Mouse (Mus musculus) hindbrain, embryonic 11.5 days (tissue): ENCODE results near the gene Slc6a15. TPM values are rescaled to one million over a fixed set of nuclear protein-coding genes. Genes with fewer than 3 reads are reported as not detected.
A peak's percentile ranks its signal among the peaks of the same experiment; 100 is the strongest.

ENCODE experiments used
- ATAC-seq: fragments of 200-750 bp; cut with Nextera tagmentation; 2 replicates; pipeline ENCODE4 v1.8.0; 2017; ENCODE audit warnings: mild to moderate bottlenecking, moderate TSS enrichment, moderate library complexity; ENCODE audit not compliant: low FRiP score
- DNase-seq: peaks from one replicate; pipeline ENCODE4 v3.0.0-alpha.2; 2015; ENCODE audit warnings: low spot score
- H3K27ac ChIP-seq: fragments of 300-500 bp; sonication (generic); 2 replicates; pipeline ENCODE4 v1.5.1; 2014; ENCODE audit warnings: mild to moderate bottlenecking, low read depth, low read length
- H3K27me3 ChIP-seq: fragments of 300-500 bp; sonication (generic); 2 replicates; pipeline ENCODE4 v1.6.1; 2014; ENCODE audit warnings: mild to moderate bottlenecking, low read length, moderate library complexity, mixed read lengths; ENCODE audit not compliant: control insufficient read depth, insufficient read depth
- H3K36me3 ChIP-seq: fragments of 300-500 bp; sonication (generic); 2 replicates; pipeline ENCODE4 v1.6.1; 2014; ENCODE audit warnings: mild to moderate bottlenecking, low read length, moderate library complexity, mixed read lengths; ENCODE audit not compliant: control insufficient read depth, insufficient read depth
- H3K4me1 ChIP-seq: fragments of 300-500 bp; sonication (generic); replicated peaks from 2 replicates; pipeline ENCODE4 v1.6.1; 2014; ENCODE audit warnings: low read length, mixed read lengths; ENCODE audit not compliant: control insufficient read depth, insufficient read depth
- H3K4me2 ChIP-seq: fragments of 300-500 bp; sonication (generic); replicated peaks from 2 replicates; pipeline ENCODE4 v1.6.1; 2014; ENCODE audit warnings: mild to moderate bottlenecking, low read depth, low read length
- H3K4me3 ChIP-seq: fragments of 300-500 bp; sonication (generic); 2 replicates; pipeline ENCODE4 v1.5.1; 2014; ENCODE audit warnings: low read depth, low read length
- H3K9ac ChIP-seq: fragments of 300-500 bp; sonication (generic); 2 replicates; pipeline ENCODE4 v1.6.1; 2014; ENCODE audit warnings: low read depth, low read length
- H3K9me3 ChIP-seq: fragments of 300-500 bp; sonication (generic); 2 replicates; pipeline ENCODE4 v1.6.1; 2016; ENCODE audit warnings: low read length; ENCODE audit not compliant: control insufficient read depth
- WGBS: fragments of 180-500 bp; shearing (Covaris S2); extraction: QIAGEN DNeasy Blood & Tissue Kit; methylation state at CpG from one replicate; pipeline ENCODE4 v1.1.7; 2014; 5-methylcytosine and 5-hydroxymethylcytosine counted together
- polyA plus RNA-seq: library from polyadenylated mRNA; unstranded; fragments of >200 nt; fragmentation: Nextera tagmentation; extraction: Ambion mirVana; gene quantifications from 2 replicates; pipeline ENCODE4 v1.2.1, GENCODE M21; 2014

Slc6a15 gene
- 21.5 and 21.9 TPM in 2 replicates for polyA plus RNA-seq

GRCm38 (mm10) chr10:103367371-103368295, at the start of gene Slc6a15:
TSS of gene Slc6a15 (plus strand) at chr10:103367783.
- Histone ChIP-seq H3K27ac (no peak within 1 kb of the TSS), H3K9ac (peak within 1 kb of the TSS; percentile 58), H3K9me3 (no peaks in the 10 kb centered on the region), H3K27me3 (no peaks in the 10 kb centered on the region; the same call in 1 of the 2 replicates), H3K4me2 (peak within 1 kb of the TSS; percentile 97), H3K4me1 (no peaks in the 10 kb centered on the region), H3K4me3 (peak within 1 kb of the TSS; percentile 59), H3K36me3 (no peaks in the 10 kb centered on the region)
- ATAC-seq (peak; percentile 83), DNase-seq (peak; percentile 65)
- WGBS, result under 1% methylated on average over 42 of the region's 43 CpGs

GRCm38 (mm10) chr10:103321941-103322340, 45.6 kb upstream of the Slc6a15 start:
- no peaks in the 10 kb centered on the region for H3K4me1 ChIP-seq
- DNase-seq (no peak), ATAC-seq (no peak)
- H3K27me3 ChIP-seq, result no peaks in the 10 kb centered on the region
- WGBS, result 72% methylated on average over 3 of the region's 3 CpGs
- H3K36me3 ChIP-seq, result no peaks in the 10 kb centered on the region
- H3K27ac ChIP-seq, result no peak overlapping the region
- H3K4me2 ChIP-seq, result no peak overlapping the region
- no peak overlapping the region for H3K9ac ChIP-seq
- H3K9me3 ChIP-seq, result no peaks in the 10 kb centered on the region
- no peak overlapping the region for H3K4me3 ChIP-seq

GRCm38 (mm10) chr10:103323386-103323785, 44.2 kb upstream of the Slc6a15 start:
- 86% methylated on average over 3 of the region's 3 CpGs for WGBS
- Histone ChIP-seq H3K9me3 (no peaks in the 10 kb centered on the region), H3K9ac (no peak overlapping the region), H3K4me3 (no peak overlapping the region), H3K4me2 (no peak overlapping the region), H3K27ac (no peak overlapping the region), H3K27me3 (no peaks in the 10 kb centered on the region), H3K4me1 (no peaks in the 10 kb centered on the region), H3K36me3 (no peaks in the 10 kb centered on the region)
- DNase-seq (no peak), ATAC-seq (no peak)

- 94% methylated on average over 1 of the region's 1 CpGs for WGBS
- no peak overlapping the region for H3K4me2 ChIP-seq
- no peak for ATAC-seq
Measured at GRCm38 (mm10) chr10:103334306-103334705, 33.3 kb upstream of the Slc6a15 start.

GRCm38 (mm10) chr10:103339928-103340327, 27.7 kb upstream of the Slc6a15 start:
- Histone ChIP-seq H3K9ac (no peak overlapping the region), H3K4me1 (no peaks in the 10 kb centered on the region), H3K27me3 (no peaks in the 10 kb centered on the region), H3K36me3 (no peaks in the 10 kb centered on the region), H3K4me3 (no peak overlapping the region), H3K9me3 (no peaks in the 10 kb centered on the region), H3K27ac (no peak overlapping the region), H3K4me2 (no peak overlapping the region)
- no peak for ATAC-seq
- DNase-seq, result no peak
- WGBS, result 85% methylated on average over 5 of the region's 5 CpGs

More at GRCm38 (mm10) chr10:103334306-103334705, 33.3 kb upstream of the Slc6a15 start:
- no peak for DNase-seq
- no peak overlapping the region for H3K9ac ChIP-seq
- H3K27me3 ChIP-seq, result no peaks in the 10 kb centered on the region
- no peaks in the 10 kb centered on the region for H3K36me3 ChIP-seq
- no peaks in the 10 kb centered on the region for H3K4me1 ChIP-seq
- no peak overlapping the region for H3K4me3 ChIP-seq
- H3K9me3 ChIP-seq, result no peaks in the 10 kb centered on the region
- no peak overlapping the region for H3K27ac ChIP-seq

- no peaks in the 10 kb centered on the region for H3K36me3 ChIP-seq
- 54% methylated on average over 2 of the region's 2 CpGs for WGBS
- H3K9me3 ChIP-seq, result no peaks in the 10 kb centered on the region
- H3K4me3 ChIP-seq, result no peak overlapping the region
- no peaks in the 10 kb centered on the region for H3K4me1 ChIP-seq
- no peaks in the 10 kb centered on the region for H3K27me3 ChIP-seq
- H3K27ac ChIP-seq, result no peak overlapping the region
- DNase-seq (no peak), ATAC-seq (no peak)
- no peak overlapping the region for H3K9ac ChIP-seq
- H3K4me2 ChIP-seq, result no peak overlapping the region
Measured at GRCm38 (mm10) chr10:103346797-103347196, 20.8 kb upstream of the Slc6a15 start.

- WGBS, result under 1% methylated on average over 37 of the region's 37 CpGs
- peak; percentile 75 for ATAC-seq
Measured at GRCm38 (mm10) chr10:103368296-103369080, 905 bp downstream of the Slc6a15 start.

GRCm38 (mm10) chr10:103369081-103369420, 1.5 kb downstream of the Slc6a15 start:
- H3K9ac ChIP-seq, result peak overlapping the region; percentile 58; the same call in 1 of the 2 replicates
- peak overlapping the region; percentile 97 for H3K4me2 ChIP-seq
- no peak overlapping the region for H3K27ac ChIP-seq
- ATAC-seq (peak; percentile 92), DNase-seq (peak; percentile 87)
- H3K36me3 ChIP-seq, result no peaks in the 10 kb centered on the region
- WGBS, result 0% methylated on average over 8 of the region's 8 CpGs
- no peaks in the 10 kb centered on the region for H3K4me1 ChIP-seq
- no peaks in the 10 kb centered on the region; the same call in 1 of the 2 replicates for H3K27me3 ChIP-seq
- H3K4me3 ChIP-seq, result peak overlapping the region; percentile 59
- H3K9me3 ChIP-seq, result no peaks in the 10 kb centered on the region

More at GRCm38 (mm10) chr10:103368296-103369080, 905 bp downstream of the Slc6a15 start:
- Histone ChIP-seq H3K27ac (no peak overlapping the region), H3K4me1 (no peaks in the 10 kb centered on the region), H3K9me3 (no peaks in the 10 kb centered on the region), H3K4me3 (peak overlapping the region; percentile 59), H3K27me3 (no peaks in the 10 kb centered on the region; the same call in 1 of the 2 replicates), H3K36me3 (no peaks in the 10 kb centered on the region), H3K9ac (peak overlapping the region; percentile 58), H3K4me2 (peak overlapping the region; percentile 97)
- DNase-seq, result no peak
